Mouse (Mus musculus): ENCODE results near the gene Bid.

- no peak for TF ChIP-seq POLR2A (IDR thresholded peaks at IDR 0.05; ENCODE audit: extremely low read depth, insufficient read depth, low read length)
- TF ChIP-seq CTCF (IDR thresholded peaks at IDR 0.05; ENCODE audit: extremely low read depth, insufficient read depth, low read length): no peak
These were observed 21.5 kb upstream of the Bid start for GRCm38 (mm10) chr6:120937999-120938608.

All from cortical plate, adult 2 months (tissue).